ENCODE assay signal across 20 mouse cellular contexts in the genomic region with DNA sequence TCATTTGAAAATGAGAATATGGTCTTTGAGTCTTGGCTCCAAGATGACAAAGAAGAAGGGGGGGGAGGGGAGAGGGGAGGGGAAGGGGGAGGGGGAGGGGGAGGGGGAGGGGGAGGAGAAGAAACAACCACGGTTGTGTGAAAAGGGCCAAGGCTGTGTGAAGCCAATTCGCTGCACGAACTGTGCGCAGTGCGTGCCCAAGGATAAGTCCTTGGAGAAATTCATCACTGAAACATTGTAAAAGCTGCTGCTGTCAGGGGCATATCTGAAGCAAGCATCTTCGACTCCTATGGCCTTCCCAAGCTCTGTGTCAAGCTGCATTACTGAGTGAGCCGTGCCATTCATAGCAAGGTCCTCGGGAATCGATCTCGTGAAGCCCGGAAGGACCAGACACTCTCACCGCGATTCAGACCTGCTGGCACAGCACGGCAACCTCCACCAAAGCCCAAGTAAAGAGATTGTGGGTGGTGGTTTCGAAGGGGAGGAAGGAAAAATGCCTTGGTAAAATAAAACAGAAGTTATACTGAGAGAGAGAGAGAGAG. TPM values are rescaled to one million over a fixed set of nuclear protein-coding genes. Genes with fewer than 3 reads are reported as not detected.
DNase-seq lines count a peak whose midpoint lies in the region; ATAC-seq lines count a peak whose summit lies in the region.
"Had no signal": no experiment of that assay in that cellular context is flagged by ENCODE, and none has a peak within 500 bp of the region (broad histone marks: within the 10 kb centered on the region; RNA-seq: fewer than 3 reads in every experiment).

No protein-coding gene starts in this region.

- no peak overlapping the region for H3K4me2 ChIP-seq in midbrain, embryonic 11.5 days
- H3K4me2 ChIP-seq: embryonic facial prominence, embryonic 15.5 days; forebrain, embryonic 15.5 days; heart, embryonic 13.5 days had no signal

- no peaks in the 10 kb centered on the region for H3K9me3 ChIP-seq in midbrain, embryonic 11.5 days (ENCODE audit: control insufficient read depth, low read length)
- H3K9me3 ChIP-seq in midbrain, embryonic 10.5 days (replicated peaks): no peaks in the 10 kb centered on the region
- H3K9me3 ChIP-seq in limb, embryonic 10.5 days (replicated peaks): no peaks in the 10 kb centered on the region
- H3K9me3 ChIP-seq: embryonic facial prominence, embryonic 15.5 days; forebrain, embryonic 10.5 days; forebrain, embryonic 15.5 days; G1E; heart, embryonic 13.5 days had no signal

- no peak overlapping the region for H3K9ac ChIP-seq in midbrain, embryonic 11.5 days (ENCODE audit: low read length)
- H3K9ac ChIP-seq: embryonic facial prominence, embryonic 15.5 days; forebrain, embryonic 15.5 days; heart, embryonic 13.5 days had no signal

- ATAC-seq in midbrain, embryonic 11.5 days (ENCODE audit: low FRiP score): no peak
- ATAC-seq: forebrain, embryonic 15.5 days; hindbrain, embryonic 16.5 days; inflammation-experienced regulatory T-cells, adult 6 months; intestine, postnatal 0 days had no signal

- peak; percentile 33 for DNase-seq in midbrain, embryonic 11.5 days (ENCODE audit: low spot score, missing footprints)
- DNase-seq in midbrain, embryonic 10.5 days (ENCODE audit: low spot score): no peak
- DNase-seq in adrenal gland, adult 2 months: peak; percentile 76
- DNase-seq in adrenal gland, postnatal 10 days: peak; percentile 50
- DNase-seq in cerebellum, postnatal 36 days: no peak
- no peak for DNase-seq in limb, embryonic 10.5 days (ENCODE audit: low spot score)
- DNase-seq: cerebellum, adult 2 months; cerebellum, postnatal 10 days; embryo, embryonic 11 days; gastrocnemius, postnatal 14 days; heart, postnatal 36 days had no signal

- H3K27me3 ChIP-seq in midbrain, embryonic 11.5 days (ENCODE audit: control insufficient read depth, insufficient read depth, low read length): no peaks in the 10 kb centered on the region
- no peaks in the 10 kb centered on the region for H3K27me3 ChIP-seq in midbrain, embryonic 10.5 days (ENCODE audit: low read depth, poor library complexity, severe bottlenecking)
- no peaks in the 10 kb centered on the region for H3K27me3 ChIP-seq in limb, embryonic 10.5 days (ENCODE audit: low read depth, poor library complexity, severe bottlenecking)
- H3K27me3 ChIP-seq: embryonic facial prominence, embryonic 15.5 days; forebrain, embryonic 15.5 days; heart, embryonic 13.5 days had no signal

- WGBS in midbrain, embryonic 11.5 days: 73% methylated on average over 15 of the region's 15 CpGs
- 79% methylated on average over 15 of the region's 15 CpGs for WGBS in midbrain, embryonic 10.5 days
- 76% methylated on average over 15 of the region's 15 CpGs for WGBS in limb, embryonic 10.5 days

- no peak overlapping the region for H3K27ac ChIP-seq in midbrain, embryonic 11.5 days (ENCODE audit: low read depth, low read length)
- H3K27ac ChIP-seq in midbrain, embryonic 10.5 days (replicated peaks): no peak overlapping the region
- no peak overlapping the region for H3K27ac ChIP-seq in limb, embryonic 10.5 days
- H3K27ac ChIP-seq: embryonic facial prominence, embryonic 15.5 days; forebrain, embryonic 10.5 days; forebrain, embryonic 15.5 days; heart, embryonic 13.5 days had no signal

- no peaks in the 10 kb centered on the region for H3K36me3 ChIP-seq in midbrain, embryonic 11.5 days (ENCODE audit: control insufficient read depth, insufficient read depth, low read length)
- H3K36me3 ChIP-seq in midbrain, embryonic 10.5 days: no peaks in the 10 kb centered on the region
- no peaks in the 10 kb centered on the region for H3K36me3 ChIP-seq in limb, embryonic 10.5 days
- H3K36me3 ChIP-seq: embryonic facial prominence, embryonic 15.5 days; forebrain, embryonic 10.5 days; forebrain, embryonic 15.5 days; G1E; heart, embryonic 13.5 days had no signal

- no peak overlapping the region for H3K4me3 ChIP-seq in midbrain, embryonic 11.5 days (ENCODE audit: low read depth, low read length)
- H3K4me3 ChIP-seq in midbrain, embryonic 10.5 days: no peak overlapping the region
- H3K4me3 ChIP-seq in limb, embryonic 10.5 days: no peak overlapping the region
- H3K4me3 ChIP-seq: embryonic facial prominence, embryonic 15.5 days; erythroblast, embryonic 14.5 days; forebrain, embryonic 10.5 days; forebrain, embryonic 15.5 days; heart, embryonic 13.5 days had no signal

- no peaks in the 10 kb centered on the region for H3K4me1 ChIP-seq in midbrain, embryonic 11.5 days (ENCODE audit: control insufficient read depth, insufficient read depth, low read length)
- peaks cover 10% of the 10 kb centered on the region; the same call in 1 of the 2 replicates for H3K4me1 ChIP-seq in midbrain, embryonic 10.5 days
- H3K4me1 ChIP-seq in limb, embryonic 10.5 days: no peaks in the 10 kb centered on the region
- H3K4me1 ChIP-seq: embryonic facial prominence, embryonic 15.5 days; heart, embryonic 13.5 days had no signal

RNA-seq across cellular contexts. Expression of gene Ank2, which starts 13.7 kb away (rescaled TPM):
- 66.6 and 74.5 TPM in 2 replicates for polyA plus RNA-seq in midbrain, embryonic 11.5 days (2014; fragmentation: Nextera tagmentation; extraction: Ambion mirVana)
- polyA plus RNA-seq in midbrain, embryonic 10.5 days (2016; fragmentation: Nextera tagmentation; extraction: Ambion mirVana): 40.4 and 60.8 TPM in 2 replicates
- total RNA-seq in adrenal gland, adult 2 months (2021): 10 to 100 TPM; 36.3 to 44.8 TPM
- 19.6 and 30.1 TPM in 2 replicates for polyA plus RNA-seq in adrenal gland, adult 2 months (2012; rRNA removed)
- 10 to 100 TPM; 56.9 to 95.8 TPM for total RNA-seq in adrenal gland, postnatal 10 days (2021)
- polyA plus RNA-seq in limb, embryonic 10.5 days (2016; fragmentation: Nextera tagmentation; extraction: Ambion mirVana): 12.1 and 15.3 TPM in 2 replicates

RNA-seq across cellular contexts. Expression of gene Larp7, which starts 40.3 kb away (rescaled TPM):
- polyA plus RNA-seq in midbrain, embryonic 11.5 days (2014; fragmentation: Nextera tagmentation; extraction: Ambion mirVana): 85.2 and 91.5 TPM in 2 replicates
- 80.5 and 86.2 TPM in 2 replicates for polyA plus RNA-seq in midbrain, embryonic 10.5 days (2016; fragmentation: Nextera tagmentation; extraction: Ambion mirVana)
- 10 to 100 TPM; 20.5 to 23.5 TPM for total RNA-seq in adrenal gland, adult 2 months (2021)
- not detected in 2 replicates for polyA plus RNA-seq in adrenal gland, adult 2 months (2012; rRNA removed)
- total RNA-seq in adrenal gland, postnatal 10 days (2021): 10 to 100 TPM; 22.8 to 24.4 TPM
- polyA plus RNA-seq in limb, embryonic 10.5 days (2016; fragmentation: Nextera tagmentation; extraction: Ambion mirVana): 62.7 and 69.4 TPM in 2 replicates

RNA-seq across cellular contexts. Expression of gene Zgrf1, which starts 40.4 kb away (rescaled TPM):
- 10.5 and 11.3 TPM in 2 replicates for polyA plus RNA-seq in midbrain, embryonic 11.5 days (2014; fragmentation: Nextera tagmentation; extraction: Ambion mirVana)
- polyA plus RNA-seq in midbrain, embryonic 10.5 days (2016; fragmentation: Nextera tagmentation; extraction: Ambion mirVana): 20.8 and 20.9 TPM in 2 replicates
- 1 to 10 TPM in 1 of 2 experiments, under 1 TPM in 1; 0.98 to 1.1 TPM for total RNA-seq in adrenal gland, adult 2 months (2021)
- 0.10 and 0.18 TPM in 2 replicates for polyA plus RNA-seq in adrenal gland, adult 2 months (2012; rRNA removed)
- 1 to 10 TPM; 2.7 to 4.8 TPM for total RNA-seq in adrenal gland, postnatal 10 days (2021)
- polyA plus RNA-seq in limb, embryonic 10.5 days (2016; fragmentation: Nextera tagmentation; extraction: Ambion mirVana): 18.9 and 21.0 TPM in 2 replicates

Comparison
In these comparisons a context has a peak if more than half of its experiments do, and no peak if none do; other contexts are left out.
1. DNase-seq: peak in midbrain, embryonic 11.5 days (single experiment), adrenal gland, adult 2 months (single experiment) and adrenal gland, postnatal 10 days (single experiment); none in midbrain, embryonic 10.5 days (single experiment), cerebellum, postnatal 36 days (0 of 2) and limb, embryonic 10.5 days (single experiment).
2. RNA of gene Larp7, which starts 40.3 kb away (polyA plus RNA-seq): 85.2 to 91.5 TPM in midbrain, embryonic 11.5 days, 80.5 to 86.2 TPM in midbrain, embryonic 10.5 days and 62.7 to 69.4 TPM in limb, embryonic 10.5 days; not detected in adrenal gland, adult 2 months; every median in the first group is over 10 times any median in the second.